ENCODE assay signal across 8 mouse cellular contexts in genomic region chr19:5803041-5803880, GRCm38 (mm10). TPM values are rescaled to one million over a fixed set of nuclear protein-coding genes. Genes with fewer than 3 reads are reported as not detected.
A peak's percentile ranks its signal among the peaks of the same experiment; 100 is the strongest.
DNase-seq lines count a peak whose midpoint lies in the region; ATAC-seq and TF ChIP-seq lines count a peak whose summit lies in the region.

No protein-coding gene starts in this region.

- H3K27ac ChIP-seq in MEL (ENCODE audit: control insufficient read depth, low read depth, low read length), result peak overlapping the region; percentile 98
- H3K27ac ChIP-seq in forebrain, embryonic 16.5 days (ENCODE audit: low read length), result peak overlapping the region; percentile 100
- H3K27ac ChIP-seq in layer of hippocampus, adult 2 months, result peak overlapping the region; percentile 100
- peak overlapping the region; percentile 100 for H3K27ac ChIP-seq in neural tube, embryonic 15.5 days (replicated peaks)

- WGBS in forebrain, embryonic 16.5 days, result under 1% methylated on average over 66 of the region's 67 CpGs
- WGBS in lung, adult 2 months, result under 1% methylated on average over 67 of the region's 67 CpGs
- WGBS in neural tube, embryonic 15.5 days, result under 1% methylated on average over 67 of the region's 67 CpGs

- H3K9ac ChIP-seq in MEL (ENCODE audit: control insufficient read depth, low read depth, low read length, poor library complexity, severe bottlenecking), result peak overlapping the region; percentile 95
- peak overlapping the region; percentile 93 for H3K9ac ChIP-seq in forebrain, embryonic 16.5 days (replicated peaks; ENCODE audit: low read depth, low read length)
- H3K9ac ChIP-seq in neural tube, embryonic 15.5 days (replicated peaks), result peak overlapping the region; percentile 85

- H3K4me2 ChIP-seq in forebrain, embryonic 16.5 days (ENCODE audit: low read length), result peak overlapping the region; percentile 96
- peak overlapping the region; percentile 93 for H3K4me2 ChIP-seq in neural tube, embryonic 15.5 days

- DNase-seq in MEL (ENCODE audit: low read depth, low spot score), result peak; percentile 99
- DNase-seq in cerebellum, adult 18-20 months, result peak; percentile 96 to 100
- peak; percentile 99 to 100 for DNase-seq in heart, postnatal 36 days
- peak; percentile 98 to 100 for DNase-seq in layer of hippocampus, adult 2 months (ENCODE audit: low spot score in 2 of 2)
- peak; percentile 99 for DNase-seq in lung, adult 2 months
- DNase-seq in testis, postnatal 10 days (ENCODE audit: low spot score), result peak; percentile 100

- TF ChIP-seq RAD21 in MEL (IDR thresholded peaks at IDR 0.05; ENCODE audit: low read depth, low read length), result no peak

- H3K36me3 ChIP-seq in MEL (ENCODE audit: control insufficient read depth in 1 of 2, insufficient read depth in 2 of 2, low read length in 2 of 2), result peaks cover 2 to 12% of the 10 kb centered on the region in 2 experiments
- H3K36me3 ChIP-seq in forebrain, embryonic 16.5 days (ENCODE audit: control insufficient read depth, insufficient read depth), result peaks cover 2% of the 10 kb centered on the region; the same call in 1 of the 2 replicates
- H3K36me3 ChIP-seq in neural tube, embryonic 15.5 days, result no peaks in the 10 kb centered on the region

- H3K4me3 ChIP-seq in MEL (ENCODE audit: control insufficient read depth in 1 of 2, insufficient read depth in 1 of 2, low read depth in 2 of 2, low read length in 2 of 2), result peak overlapping the region; percentile 39 to 71
- peak overlapping the region; percentile 55 for H3K4me3 ChIP-seq in forebrain, embryonic 16.5 days (replicated peaks; ENCODE audit: low read length)
- H3K4me3 ChIP-seq in layer of hippocampus, adult 2 months, result peak overlapping the region; percentile 97
- H3K4me3 ChIP-seq in lung, adult 2 months (replicated peaks; ENCODE audit: extremely low read depth, low read depth, low read length), result peak overlapping the region; percentile 89
- peak overlapping the region; percentile 88 for H3K4me3 ChIP-seq in neural tube, embryonic 15.5 days (replicated peaks)

- H3K9me3 ChIP-seq in MEL (replicated peaks; ENCODE audit: insufficient read depth, low read length), result no peaks in the 10 kb centered on the region
- H3K9me3 ChIP-seq in forebrain, embryonic 16.5 days (ENCODE audit: control insufficient read depth, low read length), result no peaks in the 10 kb centered on the region
- H3K9me3 ChIP-seq in neural tube, embryonic 15.5 days (replicated peaks), result no peaks in the 10 kb centered on the region

- peak; percentile 97 for ATAC-seq in forebrain, embryonic 16.5 days
- ATAC-seq in neural tube, embryonic 15.5 days (ENCODE audit: low FRiP score), result peak; percentile 96

- intact Hi-C loops in heart, postnatal 36 days (cut with DNase I), result loop anchor here (2.0 kb wide), 1 partner anchor 16 kb away; no protein-coding TSS in a partner anchor

- no peak for TF ChIP-seq CTCF in MEL (IDR thresholded peaks at IDR 0.05 in 2 of 3, conservative IDR thresholded peaks at IDR 0.05 in 1 of 3; ENCODE audit: control insufficient read depth in 1 of 3, insufficient read depth in 1 of 3, low read depth in 2 of 3, low read length in 3 of 3, poor library complexity in 1 of 3, severe bottlenecking in 1 of 3)
- TF ChIP-seq CTCF in layer of hippocampus, adult 2 months (conservative IDR thresholded peaks at IDR 0.05), result no peak
- TF ChIP-seq CTCF in lung, adult 2 months (IDR thresholded peaks at IDR 0.05; ENCODE audit: insufficient read depth, low read length), result no peak

- peak in 1 of 2 experiments; percentile 83; a peak in 2 of 4 replicates for TF ChIP-seq POLR2A in MEL (IDR thresholded peaks at IDR 0.05; ENCODE audit: control insufficient read depth in 1 of 2, insufficient read depth in 1 of 2, low read depth in 1 of 2, low read length in 2 of 2, poor library complexity in 1 of 2)
- TF ChIP-seq POLR2A in lung, adult 2 months (IDR thresholded peaks at IDR 0.05; ENCODE audit: borderline replicate concordance, extremely low read depth, low read depth, low read length), result peak; percentile 70

- no peaks in the 10 kb centered on the region for H3K27me3 ChIP-seq in MEL (ENCODE audit: control insufficient read depth in 1 of 2, insufficient read depth in 2 of 2, low read length in 2 of 2)
- H3K27me3 ChIP-seq in forebrain, embryonic 16.5 days (replicated peaks; ENCODE audit: control insufficient read depth, insufficient read depth, low read length), result no peaks in the 10 kb centered on the region
- H3K27me3 ChIP-seq in neural tube, embryonic 15.5 days (replicated peaks), result no peaks in the 10 kb centered on the region

- H3K4me1 ChIP-seq in MEL (ENCODE audit: control insufficient read depth in 1 of 2, insufficient read depth in 2 of 2, low read length in 2 of 2), result peaks cover 0 to 28% of the 10 kb centered on the region in 2 experiments; a peak in 3 of 4 replicates
- peaks cover 24% of the 10 kb centered on the region for H3K4me1 ChIP-seq in forebrain, embryonic 16.5 days (replicated peaks; ENCODE audit: control insufficient read depth, insufficient read depth, low read length)
- peaks cover 34% of the 10 kb centered on the region for H3K4me1 ChIP-seq in lung, adult 2 months (ENCODE audit: control insufficient read depth, insufficient read depth, low read length)
- peaks cover 36% of the 10 kb centered on the region for H3K4me1 ChIP-seq in neural tube, embryonic 15.5 days

- TF ChIP-seq EP300 in MEL (IDR thresholded peaks at IDR 0.05; ENCODE audit: low read depth in 1 of 2, low read length in 2 of 2), result no peak; a peak in 2 of 4 replicates

- H3K79me2 ChIP-seq in MEL (ENCODE audit: control insufficient read depth, insufficient read depth, low read length, poor library complexity), result peaks cover 42% of the 10 kb centered on the region

TF ChIP-seq in MEL, 35 proteins besides CTCF, POLR2A, EP300 and RAD21:
- TF ChIP-seq RCOR1 (IDR thresholded peaks at IDR 0.05; ENCODE audit: low read depth, low read length), result no peak
- TF ChIP-seq MEF2A (IDR thresholded peaks at IDR 0.05; ENCODE audit: extremely low read depth, insufficient replicate concordance, low read depth, low read length, poor library complexity, severe bottlenecking), result 0 out of 2 replicates have a peak, but pooled peaks have one; percentile 54
- TF ChIP-seq POLR2AphosphoS2 (IDR thresholded peaks at IDR 0.05; ENCODE audit: low read length), result peak; percentile 76
- TF ChIP-seq ZKSCAN1 (IDR thresholded peaks at IDR 0.05; ENCODE audit: low read depth, low read length), result no peak
- TF ChIP-seq POLR2AphosphoS5 (IDR thresholded peaks at IDR 0.05; ENCODE audit: borderline replicate concordance, low read depth, low read length), result no peak
- TF ChIP-seq MAX (IDR thresholded peaks at IDR 0.05; ENCODE audit: low read length), result no peak
- TF ChIP-seq KAT2A (conservative IDR thresholded peaks at IDR 0.05; ENCODE audit: low read depth, low read length), result no peak; the same call in 1 of the 2 replicates
- peak; percentile 92 for TF ChIP-seq NELFE (IDR thresholded peaks at IDR 0.05; ENCODE audit: low read depth, low read length)
- TF ChIP-seq ETS1 (IDR thresholded peaks at IDR 0.05; ENCODE audit: low read depth, low read length), result peak; percentile 48; the same call in 1 of the 2 replicates
- no peak for TF ChIP-seq E2F4 (IDR thresholded peaks at IDR 0.05; ENCODE audit: borderline replicate concordance, low read depth, low read length)
- TF ChIP-seq MYC (IDR thresholded peaks at IDR 0.05; ENCODE audit: low read depth, low read length), result peak; percentile 27; the same call in 1 of the 2 replicates
- peak; percentile 29 for TF ChIP-seq TCF12 (IDR thresholded peaks at IDR 0.05; ENCODE audit: low read depth, low read length)
- TF ChIP-seq CHD1 (IDR thresholded peaks at IDR 0.05; ENCODE audit: low read depth, low read length), result no peak; the same call in 1 of the 2 replicates
- TF ChIP-seq TBP (IDR thresholded peaks at IDR 0.05; ENCODE audit: low read depth, low read length), result peak; percentile 82
- peak; percentile 63; the same call in 1 of the 2 replicates for TF ChIP-seq SIN3A (IDR thresholded peaks at IDR 0.05; ENCODE audit: low read length)
- peak; percentile 95 for TF ChIP-seq NRF1 (IDR thresholded peaks at IDR 0.05; ENCODE audit: insufficient read depth, low read depth, low read length, poor library complexity, severe bottlenecking)
- TF ChIP-seq ELF1 (IDR thresholded peaks at IDR 0.05; ENCODE audit: low read depth, low read length), result no peak
- TF ChIP-seq ZMIZ1 (IDR thresholded peaks at IDR 0.05; ENCODE audit: low read depth, low read length), result peak; percentile 51
- TF ChIP-seq BHLHE40 (IDR thresholded peaks at IDR 0.05; ENCODE audit: borderline replicate concordance, low read depth, low read length), result no peak
- TF ChIP-seq HCFC1 (IDR thresholded peaks at IDR 0.05; ENCODE audit: low read depth, low read length), result peak; percentile 70
- TF ChIP-seq MAZ (IDR thresholded peaks at IDR 0.05; ENCODE audit: low read depth, low read length), result peak; percentile 49; the same call in 1 of the 2 replicates
- no peak for TF ChIP-seq USF1 (IDR thresholded peaks at IDR 0.05; ENCODE audit: low read depth, low read length)
- TF ChIP-seq MXI1 (IDR thresholded peaks at IDR 0.05; ENCODE audit: low read depth, low read length), result peak; percentile 46; the same call in 1 of the 2 replicates

RNA-seq across cellular contexts. Expression of gene Scyl1, which starts 32.0 kb away (rescaled TPM):
- total RNA-seq in MEL (2012; rRNA removed), result 35.5 and 36.0 TPM in 2 replicates
- 10 to 100 TPM in 1 of 2 experiments, not detected in 1; 64.1 TPM for polyA plus RNA-seq in MEL (2012; ENCODE audit: insufficient read depth in 1 of 2, insufficient read length in 2 of 2, low read depth in 1 of 2, low replicate concordance in 2 of 2, missing spikeins in 1 of 2)
- 66.2 and 79.4 TPM in 2 replicates for polyA plus RNA-seq in forebrain, embryonic 16.5 days (2015; fragmentation: Nextera tagmentation; extraction: Ambion mirVana)
- total RNA-seq in heart, postnatal 36 days (2021), result 10 to 100 TPM; 69.0 to 72.9 TPM
- 10 to 100 TPM; 74.1 to 80.9 TPM for total RNA-seq in layer of hippocampus, adult 2 months (2021)
- 113 and 116 TPM in 2 replicates for polyA plus RNA-seq in lung, adult 2 months (2012; rRNA removed)
- polyA plus RNA-seq in neural tube, embryonic 15.5 days (2015; fragmentation: Nextera tagmentation; extraction: Ambion mirVana), result 81.6 and 83.1 TPM in 2 replicates

Comparison
In these comparisons a context has a peak if more than half of its experiments do, and no peak if none do; other contexts are left out.
1. Peak in every context shown above with its lines: DNase-seq, ATAC-seq, H3K4me3 ChIP-seq and H3K27ac ChIP-seq.